Mouse (Mus musculus): ENCODE data around the gene Ugt2a3. TPM values are rescaled to one million over a fixed set of nuclear protein-coding genes. Genes with fewer than 3 reads are reported as not detected.
"Not testable (repeated sequence)": the region's sequence is repeated elsewhere in the genome, so short reads cannot be mapped to it uniquely, and the experiment has no call there.

Ugt2a3 gene
- not detected for total RNA-seq (2021)
- long read RNA-seq, experiment 1: 0 reads
- long read RNA-seq, experiment 2: 0 reads

DNA sequence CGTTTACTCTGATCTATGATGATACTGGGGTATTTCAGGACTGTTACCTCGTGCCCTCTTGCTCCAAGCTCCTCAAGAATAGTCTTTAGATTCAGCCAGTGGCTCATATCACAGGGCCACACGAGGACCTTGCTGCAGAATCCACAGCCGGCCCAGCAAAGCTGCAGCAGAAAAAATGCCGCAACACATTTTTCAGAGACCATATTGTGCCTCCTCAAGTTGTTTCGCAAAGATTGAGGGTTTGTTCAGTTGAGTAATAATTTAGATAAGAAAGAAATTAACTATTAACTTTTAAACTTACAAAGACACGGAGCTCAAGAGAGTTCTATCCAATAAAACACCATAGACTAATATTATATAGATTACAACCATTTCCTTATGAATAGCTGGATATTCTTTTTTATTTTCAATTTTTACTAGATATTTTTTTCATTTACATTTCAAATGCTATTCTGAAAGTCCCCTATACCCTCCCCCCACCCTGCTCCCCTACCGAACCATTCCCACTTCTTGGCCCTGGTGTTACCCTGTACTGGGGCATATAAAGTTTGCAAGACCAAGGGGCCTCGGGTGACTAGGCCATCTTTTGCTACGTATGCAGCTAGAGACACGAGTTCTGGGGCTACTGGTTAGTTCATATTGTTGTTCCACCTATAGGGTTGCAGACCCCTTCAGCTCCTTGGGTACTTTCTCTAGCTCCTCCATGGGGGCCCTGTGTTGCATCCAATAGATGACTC lies at the start of gene Ugt2a3:
Gene Ugt2a3 (minus strand): TSS at position 235 of the 737 bp plus-strand sequence.
- DNase-seq: no peak
- intact Hi-C loops (cut with DNase I; ENCODE audit: low total_unique reads): no loop called here

DNA sequence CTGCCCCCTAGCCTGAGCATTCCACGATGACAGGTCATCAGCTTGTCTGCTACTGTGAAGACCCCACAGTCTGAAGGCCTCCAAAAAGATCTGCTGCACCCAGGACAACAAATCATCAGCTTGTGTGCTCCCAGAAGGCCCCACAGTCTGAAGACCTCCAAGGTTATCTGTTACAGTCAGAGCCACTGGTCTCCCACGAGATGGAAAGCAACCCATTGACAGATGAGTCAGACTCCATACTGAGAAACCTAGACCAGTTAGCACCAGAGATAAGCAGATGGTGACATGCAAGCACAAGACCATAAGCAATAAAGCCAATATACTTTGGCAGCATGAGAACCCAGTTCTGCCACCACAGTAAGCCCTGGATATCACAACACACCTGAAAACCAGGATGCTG lies 43.2 kb upstream of the Ugt2a3 start:
- intact Hi-C loops (cut with DNase I; ENCODE audit: low total_unique reads): no loop called here
- no peak for DNase-seq

DNA sequence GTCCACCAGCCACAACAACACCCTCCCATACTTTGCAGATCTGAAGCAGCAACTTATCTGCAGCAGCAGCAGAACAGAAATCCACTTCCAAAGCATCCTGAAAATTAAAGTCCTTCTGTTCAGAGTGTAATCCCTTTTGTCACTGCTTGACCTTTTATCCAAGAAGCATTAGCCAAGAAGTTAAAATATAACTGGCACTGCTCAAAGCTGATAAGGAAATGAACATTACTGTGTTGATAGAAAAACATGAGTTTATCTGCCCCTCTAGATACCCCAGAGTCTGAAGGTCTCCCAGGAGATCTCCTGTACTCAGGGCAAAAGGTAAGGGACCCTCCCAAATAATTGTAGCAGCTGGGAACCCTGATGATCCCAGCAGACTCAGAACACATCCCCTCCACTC lies 42.8 kb upstream of the Ugt2a3 start:
- intact Hi-C loops (cut with DNase I; ENCODE audit: low total_unique reads): no loop called here
- DNase-seq: no peak

DNA sequence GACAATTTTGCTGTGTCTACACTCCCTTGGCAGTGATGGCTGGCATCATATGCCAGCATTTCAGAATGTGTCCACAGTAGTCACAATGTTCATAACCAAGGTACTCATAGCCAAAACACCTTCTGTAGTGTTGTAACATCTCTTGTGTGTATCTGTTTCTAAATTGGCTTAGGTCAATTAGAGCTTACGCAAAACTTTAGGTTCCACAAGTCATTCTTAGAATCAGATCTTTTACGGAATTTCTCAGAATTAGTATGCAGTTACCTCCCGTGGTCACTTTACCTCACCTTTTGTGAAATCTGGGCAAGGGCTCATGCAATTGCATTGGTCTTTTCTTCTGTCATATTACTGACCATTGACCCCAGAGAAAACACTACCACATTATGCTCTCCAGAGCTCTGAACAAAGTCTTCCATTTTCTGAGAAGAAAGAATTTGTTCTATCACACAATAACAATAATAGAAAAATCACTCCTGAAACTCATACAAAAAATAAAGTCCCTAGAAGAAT lies 38.9 kb upstream of the Ugt2a3 start:
- intact Hi-C loops (cut with DNase I; ENCODE audit: low total_unique reads): no loop called here
- no peak for DNase-seq

DNA sequence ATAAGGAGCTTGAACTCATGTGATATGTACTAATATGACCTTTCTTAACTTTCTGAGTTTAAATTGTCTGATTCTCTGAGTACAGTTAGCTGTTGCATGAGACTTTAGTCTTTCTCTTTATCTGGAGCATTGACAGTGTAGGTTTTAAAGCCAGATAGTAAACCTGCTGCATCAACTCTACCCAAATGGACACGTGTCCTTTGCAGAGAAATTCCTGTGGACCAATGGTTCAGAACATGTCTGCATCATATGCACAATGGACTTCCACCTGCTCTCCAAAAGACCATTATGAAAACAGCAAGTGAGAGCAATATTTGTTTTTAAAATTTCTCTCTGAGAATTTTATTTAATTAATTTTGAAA lies 36.5 kb upstream of the Ugt2a3 start:
- intact Hi-C loops (cut with DNase I; ENCODE audit: low total_unique reads): no loop called here
- no peak for DNase-seq

DNA sequence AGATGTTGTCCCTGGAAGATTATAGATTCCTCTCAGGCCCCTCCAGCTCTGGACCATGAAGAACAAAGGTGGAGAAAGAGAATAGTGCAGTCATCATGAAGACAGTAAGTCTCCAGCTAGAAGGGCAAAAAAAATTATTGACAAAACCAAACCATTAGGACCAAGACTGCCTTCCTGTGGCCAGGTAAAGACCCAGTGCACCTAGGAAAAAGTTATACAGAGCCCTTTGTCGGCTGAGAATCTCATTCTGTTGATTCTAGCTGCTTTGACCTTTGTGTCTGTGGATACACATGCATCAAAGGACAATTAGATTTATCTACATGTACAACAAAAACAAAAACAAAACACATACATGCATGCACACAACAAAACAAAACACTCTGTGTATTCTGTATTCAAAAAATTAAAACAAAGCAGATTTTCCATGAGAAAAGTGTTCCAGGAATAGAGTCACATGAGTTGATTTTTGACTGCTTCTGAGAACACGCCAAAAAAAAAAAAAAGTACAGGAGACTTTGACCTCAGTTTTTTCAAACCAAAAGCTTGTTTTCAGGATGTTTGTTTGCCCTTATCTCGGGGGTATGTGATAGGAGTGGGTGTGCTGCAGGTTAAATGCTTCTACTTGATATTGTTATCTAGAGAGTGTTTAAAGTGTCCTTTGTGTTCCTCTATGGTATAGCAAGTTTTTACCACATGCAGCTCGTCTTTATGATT lies 36.0 kb upstream of the Ugt2a3 start:
- intact Hi-C loops (cut with DNase I; ENCODE audit: low total_unique reads); DNase-seq: not testable (repeated sequence)

DNA sequence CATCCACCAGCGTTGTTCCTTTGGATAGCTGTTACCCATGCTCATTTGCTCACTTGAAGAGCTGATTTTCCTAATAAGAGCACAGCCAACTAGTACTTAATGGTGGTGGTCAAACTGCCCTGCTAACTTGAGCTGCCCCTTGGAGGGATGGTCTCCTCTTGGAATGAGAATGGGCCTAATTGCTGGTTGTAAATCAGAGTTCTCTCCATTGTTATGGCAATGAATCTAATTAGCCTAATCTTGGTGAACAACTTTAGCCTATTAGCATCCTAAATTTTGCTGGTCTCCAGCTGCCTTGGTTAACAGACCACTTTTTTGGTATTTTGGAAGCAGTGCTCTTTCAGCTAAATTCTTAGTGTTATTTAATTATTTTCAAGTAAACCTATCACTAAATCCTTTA lies 13.4 kb upstream of the Ugt2a3 start:
- no peak for DNase-seq
- intact Hi-C loops (cut with DNase I; ENCODE audit: low total_unique reads): loop anchor here (2.0 kb wide), 1 partner anchor 60 kb away; no protein-coding TSS in a partner anchor

DNA sequence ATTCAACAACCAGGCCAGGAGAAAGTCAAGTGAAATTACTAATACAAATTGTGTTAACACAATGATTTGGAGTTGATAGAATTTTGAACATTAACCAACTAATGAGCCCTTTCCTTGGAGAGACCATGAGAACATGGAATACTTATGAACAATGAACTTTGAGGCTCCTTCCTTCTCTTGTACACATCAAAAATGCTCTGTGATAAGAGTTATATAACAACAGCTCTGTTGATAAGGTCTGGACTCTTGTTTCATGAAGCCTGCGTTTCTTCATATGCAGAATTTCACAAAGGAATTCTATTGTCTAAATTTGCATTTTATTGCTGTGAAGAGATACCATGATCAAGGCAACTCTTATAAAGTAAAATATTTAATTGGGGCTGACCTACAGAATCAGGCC lies 12.2 kb upstream of the Ugt2a3 start:
- DNase-seq; intact Hi-C loops (cut with DNase I; ENCODE audit: low total_unique reads): not testable (repeated sequence)

DNA sequence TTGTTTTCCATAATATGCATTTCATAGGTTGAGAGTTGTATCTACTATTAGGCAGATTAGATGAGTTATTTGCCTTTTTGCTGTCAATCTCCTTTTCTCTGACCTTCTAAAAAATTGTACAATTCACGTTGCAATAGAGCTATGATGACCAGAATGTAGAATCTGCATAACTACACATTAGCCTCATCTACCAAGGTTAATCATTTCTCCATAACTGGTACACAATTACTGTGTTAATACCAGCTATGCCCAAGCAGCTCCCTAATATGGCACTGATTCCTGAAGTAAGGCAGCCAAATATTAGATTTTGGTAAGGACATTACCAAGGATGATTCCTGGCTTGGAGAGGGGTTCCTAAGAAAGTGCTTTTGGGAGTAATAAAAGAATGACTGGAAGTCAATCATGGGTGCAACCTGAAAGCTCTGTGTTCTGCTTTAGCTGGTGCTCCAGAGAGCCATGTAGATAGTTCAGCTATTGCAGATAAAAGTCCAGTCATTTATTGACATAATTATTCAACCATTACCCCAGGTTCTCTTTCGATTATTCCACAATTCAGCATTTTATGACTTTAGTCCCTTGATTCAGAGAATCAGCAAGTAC lies 10.6 kb upstream of the Ugt2a3 start:
- intact Hi-C loops (cut with DNase I; ENCODE audit: low total_unique reads); DNase-seq: not testable (repeated sequence)

DNA sequence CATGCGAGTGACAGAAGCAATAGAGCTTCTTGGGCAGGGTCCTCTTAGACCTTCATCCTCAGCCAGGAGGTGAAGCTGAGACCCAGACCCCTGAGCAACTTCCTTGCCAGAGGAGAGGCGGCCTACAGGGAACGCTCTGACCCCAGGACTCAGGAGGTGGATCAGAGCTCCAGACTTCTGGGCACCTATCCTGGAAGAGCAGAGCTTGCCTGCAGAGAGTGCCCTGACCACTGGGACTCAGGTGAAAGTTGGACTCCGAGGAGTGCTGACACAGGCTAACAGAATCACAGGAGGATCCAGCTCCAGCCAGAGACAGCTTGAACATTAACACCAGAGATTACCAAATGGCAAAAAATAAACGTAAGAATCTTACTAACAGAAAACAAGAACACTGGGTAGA lies 3.5 kb upstream of the Ugt2a3 start:
- intact Hi-C loops (cut with DNase I; ENCODE audit: low total_unique reads): no loop called here
- DNase-seq: no peak

DNA sequence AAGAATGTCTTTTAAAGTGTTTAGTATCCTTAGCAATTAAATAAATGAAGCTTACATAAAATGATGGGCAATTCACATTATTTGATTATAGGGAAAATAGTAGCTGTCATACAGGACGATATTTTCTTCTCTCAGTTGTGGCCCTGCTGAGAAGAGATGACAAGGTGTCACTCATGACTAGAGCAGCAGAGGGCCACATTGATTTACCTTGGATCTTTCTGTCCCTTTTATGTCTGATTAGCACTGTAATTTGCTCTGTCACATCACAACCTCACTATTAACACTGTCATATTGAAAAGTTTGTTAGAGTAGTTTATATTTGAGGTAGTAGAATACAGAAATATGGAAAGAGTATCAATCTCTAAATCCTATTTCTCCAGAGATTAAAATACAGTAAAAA lies 1.8 kb downstream of the Ugt2a3 start:
- no peak for DNase-seq
- intact Hi-C loops (cut with DNase I; ENCODE audit: low total_unique reads): no loop called here

DNA sequence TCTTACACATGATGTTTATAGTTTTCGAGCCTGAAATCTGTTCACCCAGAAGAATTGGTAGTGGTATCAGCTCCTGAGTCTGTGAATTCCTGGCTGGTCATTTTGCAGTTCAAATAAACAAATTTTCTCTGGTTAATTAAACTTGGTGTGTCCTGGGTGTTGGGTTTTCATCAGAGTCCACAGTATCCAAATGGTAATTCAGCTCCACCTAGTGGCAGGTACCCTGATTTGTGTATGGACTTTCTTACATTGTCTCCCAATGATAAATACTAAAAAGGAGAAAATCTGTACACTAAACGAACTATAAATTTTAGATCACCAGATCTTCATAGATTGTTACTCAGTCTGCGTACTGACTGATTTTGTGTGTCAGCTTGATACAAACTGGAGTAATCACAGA lies 3.4 kb downstream of the Ugt2a3 start:
- intact Hi-C loops (cut with DNase I; ENCODE audit: low total_unique reads): no loop called here
- DNase-seq: no peak

DNA sequence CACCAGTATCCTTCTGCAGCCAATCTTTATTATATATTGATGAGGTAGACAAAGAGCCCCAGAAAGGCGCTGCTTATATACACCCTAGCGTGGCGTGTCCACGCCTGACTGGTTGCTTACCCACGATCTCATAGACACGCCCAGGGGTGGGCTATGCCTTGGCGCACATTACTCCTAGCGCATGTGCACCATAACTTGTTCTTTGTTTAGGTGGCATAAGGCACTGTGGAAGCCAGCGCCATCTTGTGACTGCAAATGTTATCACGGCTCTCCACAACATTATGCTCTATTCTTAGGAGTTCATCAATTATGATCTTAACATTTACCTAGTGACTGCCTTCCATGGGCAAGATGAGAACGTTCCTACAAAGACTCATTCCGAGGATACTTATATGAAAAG lies 25.6 kb downstream of the Ugt2a3 start:
- intact Hi-C loops (cut with DNase I; ENCODE audit: low total_unique reads): no loop called here
- no peak for DNase-seq

DNA sequence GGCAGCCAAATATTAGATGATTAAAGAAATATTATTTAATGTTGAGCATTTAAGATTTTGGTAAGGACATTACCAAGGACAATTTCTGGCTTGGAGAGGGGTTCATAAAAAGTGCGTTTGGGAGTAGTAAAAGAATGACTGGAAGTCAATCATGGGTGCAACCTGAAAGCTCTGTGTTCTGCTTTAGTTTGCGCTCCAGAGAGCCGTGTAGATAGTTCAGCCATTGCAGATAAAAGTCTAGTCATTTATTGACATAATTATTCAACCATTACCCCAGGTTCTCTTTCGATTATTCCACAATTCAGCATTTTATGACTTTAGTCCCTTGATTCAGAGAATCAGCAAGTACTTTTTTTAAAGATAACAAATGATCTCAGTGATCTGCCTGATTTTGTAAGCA lies 50.8 kb downstream of the Ugt2a3 start:
- DNase-seq; intact Hi-C loops (cut with DNase I; ENCODE audit: low total_unique reads): not testable (repeated sequence)

DNA sequence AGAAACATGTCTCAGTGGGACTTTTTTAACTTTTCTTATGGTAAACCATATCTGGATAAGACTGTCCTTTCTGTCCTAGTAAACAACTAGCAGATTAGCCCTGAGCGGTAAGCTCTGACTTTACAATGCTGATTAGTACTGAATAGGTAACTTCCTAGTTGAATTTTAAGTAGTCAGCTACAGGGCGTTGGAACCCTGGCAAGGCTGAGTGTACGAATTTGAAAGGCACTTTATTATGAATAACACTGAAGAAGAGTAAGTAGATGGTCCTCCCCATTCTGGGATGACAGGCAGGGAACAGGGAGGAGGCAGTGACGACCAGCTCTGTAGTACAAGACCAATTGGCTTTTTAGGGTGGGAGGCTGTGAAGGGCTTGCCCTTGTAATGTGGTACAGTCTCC lies 61.0 kb downstream of the Ugt2a3 start:
- DNase-seq; intact Hi-C loops (cut with DNase I; ENCODE audit: low total_unique reads): not testable (repeated sequence)

DNA sequence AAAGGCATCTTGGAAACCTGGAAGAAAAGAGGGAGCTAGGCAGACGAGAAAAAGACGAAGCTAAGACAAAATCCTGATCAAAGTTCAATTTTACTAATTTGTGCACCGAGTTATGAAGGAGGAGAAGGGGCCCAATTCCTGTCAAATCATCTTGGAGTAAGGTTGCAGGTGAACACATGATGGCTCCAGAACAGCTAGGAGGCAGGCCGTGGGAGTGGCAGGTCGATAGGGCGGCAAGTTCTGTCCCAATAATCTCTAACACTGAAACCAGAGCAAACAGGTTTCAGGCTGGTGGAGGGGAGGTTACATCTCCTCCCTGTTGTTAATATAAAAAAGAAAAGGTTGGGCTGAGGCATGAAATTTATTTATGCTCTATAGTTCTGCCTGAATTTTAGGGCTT lies 61.4 kb downstream of the Ugt2a3 start:
- no peak for DNase-seq
- intact Hi-C loops (cut with DNase I; ENCODE audit: low total_unique reads): no loop called here

Other genes starting within 250 kb of the Ugt2a3 start
- not detected for gene Ugt2b36, start 244.6 kb downstream of the Ugt2a3 start, total RNA-seq (2021)
- not detected for gene Ugt2b5, start 196.9 kb downstream of the Ugt2a3 start, total RNA-seq (2021)
- gene Ugt2b37, start 82.4 kb downstream of the Ugt2a3 start, total RNA-seq (2021): not detected
- not detected for gene Ugt2b38, start 87.0 kb upstream of the Ugt2a3 start, total RNA-seq (2021)
- not detected for gene Ugt2a2, start 145.1 kb upstream of the Ugt2a3 start, total RNA-seq (2021)
- gene Gm43638, start 149.6 kb upstream of the Ugt2a3 start, total RNA-seq (2021): not detected
- not detected for gene Ugt2a1, start 153.7 kb upstream of the Ugt2a3 start, total RNA-seq (2021)
- not detected for gene Sult1b1, start 201.0 kb upstream of the Ugt2a3 start, total RNA-seq (2021)
- gene Sult1d1, start 231.8 kb upstream of the Ugt2a3 start, total RNA-seq (2021): not detected

Measured in gastrocnemius, postnatal 14 days (tissue).